Mouse (Mus musculus) ES-Bruce4 (cell line): ENCODE measurements at regions not wholly inside any gene's neighbourhood (a gene's known extent, or its start where the extent isn't known, plus 50 kb on each side); places are given as distances from the start of the nearest gene placed in this dataset.

Source experiments
- H3K27ac ChIP-seq: 2 replicates; pipeline ENCODE4 v1.5.1; 2012; ENCODE audit warnings: low read length, inconsistent platforms; ENCODE audit not compliant: insufficient read depth
- H3K27me3 ChIP-seq: 2 replicates; pipeline ENCODE4 v1.6.1; 2012; ENCODE audit warnings: mild to moderate bottlenecking, low read length, inconsistent platforms; ENCODE audit not compliant: control insufficient read depth, poor library complexity, insufficient read depth, severe bottlenecking
- H3K36me3 ChIP-seq: 2 replicates; pipeline ENCODE4 v1.6.1; 2012; ENCODE audit warnings: inconsistent platforms, mild to moderate bottlenecking, low read length, moderate library complexity; ENCODE audit not compliant: control insufficient read depth, poor library complexity, insufficient read depth, severe bottlenecking
- H3K4me1 ChIP-seq: one replicate; pipeline ENCODE4 v1.8.1; 2011; ENCODE audit warnings: low read length; ENCODE audit not compliant: control insufficient read depth, insufficient read depth
- H3K4me3 ChIP-seq: 2 replicates; pipeline ENCODE4 v1.5.1; 2011; ENCODE audit warnings: low read depth, mild to moderate bottlenecking, low read length
- H3K9ac ChIP-seq: 2 replicates; pipeline ENCODE4 v1.6.1; 2012; ENCODE audit warnings: low read depth, mild to moderate bottlenecking, inconsistent platforms; ENCODE audit not compliant: poor library complexity, severe bottlenecking
- H3K9me3 ChIP-seq: replicated peaks from 2 replicates; pipeline ENCODE4 v1.6.1; 2012; ENCODE audit warnings: mild to moderate bottlenecking, low read length, inconsistent platforms; ENCODE audit not compliant: control insufficient read depth, poor library complexity, insufficient read depth, severe bottlenecking
- CTCF ChIP-seq: IDR thresholded peaks from one replicate; pipeline ENCODE4 v1.8.1; 2011; ENCODE audit warnings: low read depth, low read length
- EP300 ChIP-seq: IDR thresholded peaks from 2 replicates; pipeline ENCODE4 v1.6.1; 2011; ENCODE audit warnings: low read depth, low read length; ENCODE audit not compliant: insufficient read depth
- POLR2A ChIP-seq: IDR thresholded peaks from one replicate; pipeline ENCODE4 v1.8.1; 2011; ENCODE audit warnings: low read length; ENCODE audit not compliant: insufficient read depth

DNA sequence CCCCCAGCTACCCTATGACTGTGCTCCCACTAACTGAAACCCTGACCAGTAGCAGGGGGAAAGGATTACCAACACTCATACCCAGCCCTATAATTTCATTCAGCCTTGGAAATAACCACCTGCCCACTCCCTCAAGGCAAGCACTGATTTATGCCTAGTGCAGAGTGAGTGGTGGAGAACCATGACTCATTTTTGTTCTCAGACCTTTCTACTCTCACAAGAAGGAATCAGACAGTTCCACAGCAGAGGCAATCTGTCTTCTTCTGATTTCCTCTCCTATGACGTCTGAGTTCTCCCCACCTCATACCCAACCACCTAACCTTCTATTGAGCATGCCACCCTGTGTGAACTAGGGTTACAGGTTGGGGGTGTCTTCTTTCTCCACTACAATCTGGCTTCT, 153.6 kb downstream of the Gm9195 start:
- H3K27me3 ChIP-seq, result no peaks in the 10 kb centered on the region
- H3K36me3 ChIP-seq, result no peaks in the 10 kb centered on the region
- no peak for TF ChIP-seq EP300
- no peak for TF ChIP-seq CTCF
- no peak for TF ChIP-seq POLR2A

DNA sequence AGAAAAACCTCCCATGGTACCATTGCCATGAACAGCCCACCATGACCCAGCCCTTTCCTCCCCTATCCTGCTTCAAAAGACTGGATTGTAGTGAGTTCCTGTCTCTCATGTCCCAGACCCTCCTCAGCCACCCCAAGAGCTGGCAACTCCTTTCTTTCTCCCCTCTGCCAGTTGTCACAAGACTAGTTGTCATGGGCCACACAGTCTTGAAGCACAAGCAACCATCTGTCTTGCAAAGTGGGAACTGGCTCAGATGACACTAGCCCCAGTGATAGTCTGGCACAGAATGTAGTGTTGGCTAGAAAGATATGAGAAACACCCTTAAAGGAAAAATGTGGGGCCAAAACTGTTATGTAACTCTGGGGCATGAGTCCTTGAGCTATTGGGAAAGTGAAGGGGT, 187.8 kb downstream of the Gm9195 start:
- H3K4me1 ChIP-seq, result no peaks in the 10 kb centered on the region
- no peaks in the 10 kb centered on the region for H3K27me3 ChIP-seq
- no peak overlapping the region for H3K27ac ChIP-seq
- no peak overlapping the region for H3K9ac ChIP-seq
- no peak overlapping the region for H3K4me3 ChIP-seq
- no peaks in the 10 kb centered on the region for H3K36me3 ChIP-seq
- no peaks in the 10 kb centered on the region for H3K9me3 ChIP-seq
- TF ChIP-seq POLR2A (no peak), EP300 (no peak), CTCF (no peak)

More for the DNA sequence above, 153.6 kb downstream of the Gm9195 start:
- Histone ChIP-seq H3K4me3 (no peak overlapping the region), H3K27ac (no peak overlapping the region), H3K4me1 (no peaks in the 10 kb centered on the region), H3K9me3 (no peaks in the 10 kb centered on the region; the same call in 1 of the 2 replicates), H3K9ac (no peak overlapping the region)

DNA sequence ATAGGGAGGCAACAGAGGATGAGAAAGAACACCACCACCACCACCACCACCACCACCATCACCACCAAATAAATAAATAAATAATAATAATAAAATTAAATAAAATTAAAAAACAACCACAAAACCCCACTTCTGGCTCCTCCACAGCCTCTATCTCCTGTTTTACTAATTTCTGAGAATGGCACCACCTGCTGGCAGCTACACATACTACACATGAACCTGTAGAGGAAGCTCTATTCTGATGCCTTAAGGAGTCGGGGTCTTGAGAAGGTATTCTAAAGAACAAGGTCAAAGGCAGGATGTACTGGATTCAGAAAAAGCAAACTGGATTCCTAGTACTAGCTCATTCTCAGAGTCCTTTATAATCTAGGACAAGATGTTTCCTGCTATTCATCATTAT, 191.6 kb downstream of the Gm9195 start:
- H3K4me3 ChIP-seq, result no peak overlapping the region
- no peaks in the 10 kb centered on the region for H3K4me1 ChIP-seq
- no peak overlapping the region for H3K27ac ChIP-seq
- TF ChIP-seq POLR2A (no peak), CTCF (no peak), EP300 (no peak)
- no peaks in the 10 kb centered on the region for H3K27me3 ChIP-seq
- no peak overlapping the region for H3K9ac ChIP-seq
- H3K36me3 ChIP-seq, result no peaks in the 10 kb centered on the region
- H3K9me3 ChIP-seq, result no peaks in the 10 kb centered on the region

DNA sequence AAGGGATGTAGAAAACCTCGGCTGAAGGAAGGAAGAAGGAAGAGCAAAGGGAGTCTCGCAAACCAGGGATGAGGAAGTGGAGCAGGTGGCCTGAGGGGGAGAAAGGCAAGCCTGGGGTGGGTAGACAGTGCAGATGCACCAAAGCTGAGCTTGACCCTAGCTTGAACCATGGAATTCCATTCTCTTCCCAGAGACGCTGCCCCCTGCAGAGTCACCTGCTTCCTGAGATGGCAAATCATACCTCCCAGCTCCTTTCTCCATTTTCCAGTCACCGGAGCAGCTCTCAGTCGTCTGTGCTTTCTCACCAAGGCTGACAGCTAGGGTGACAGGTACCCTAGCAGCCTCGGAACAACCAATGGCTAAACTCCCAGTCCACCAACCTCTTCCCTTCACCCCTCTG, 197.0 kb downstream of the Gm9195 start:
- Histone ChIP-seq H3K4me1 (no peaks in the 10 kb centered on the region), H3K9ac (no peak overlapping the region), H3K9me3 (no peaks in the 10 kb centered on the region), H3K27me3 (no peaks in the 10 kb centered on the region), H3K36me3 (no peaks in the 10 kb centered on the region), H3K4me3 (no peak overlapping the region), H3K27ac (no peak overlapping the region)
- TF ChIP-seq EP300, result no peak
- no peak for TF ChIP-seq POLR2A
- TF ChIP-seq CTCF, result no peak

DNA sequence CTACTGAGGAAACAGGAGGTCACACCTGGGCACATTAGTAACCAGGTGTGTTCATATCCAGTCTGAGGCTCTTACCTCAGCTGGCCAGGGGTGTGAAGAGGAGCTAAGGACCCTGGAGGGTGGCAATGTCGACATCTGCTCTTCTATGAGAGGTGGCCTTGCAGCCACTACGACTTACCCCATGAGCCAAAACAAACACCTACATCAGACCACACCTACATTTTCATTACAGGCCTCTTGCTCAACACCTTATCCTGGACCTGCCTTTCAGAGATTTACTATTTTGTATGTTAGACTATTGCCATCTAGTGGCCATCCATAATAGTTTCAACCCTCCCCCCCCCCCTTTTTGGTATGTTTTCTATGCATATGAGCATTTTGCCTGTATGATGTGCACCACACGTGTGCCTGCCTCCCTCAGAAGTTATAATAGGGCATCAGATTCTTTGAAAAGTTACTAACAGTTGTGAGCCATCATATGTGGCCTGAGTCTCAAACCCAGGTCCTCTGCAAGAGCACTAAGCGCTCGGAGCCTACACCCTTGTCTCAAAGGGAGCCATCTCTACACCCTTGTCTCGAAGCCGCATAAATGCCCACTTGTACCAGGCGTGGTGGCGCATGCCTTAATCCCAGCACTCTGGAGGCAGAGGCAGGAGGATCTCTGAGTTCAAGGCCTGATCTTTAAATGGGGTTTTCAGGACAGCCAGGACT, 197.8 kb downstream of the Gm9195 start:
- no peaks in the 10 kb centered on the region for H3K36me3 ChIP-seq

DNA sequence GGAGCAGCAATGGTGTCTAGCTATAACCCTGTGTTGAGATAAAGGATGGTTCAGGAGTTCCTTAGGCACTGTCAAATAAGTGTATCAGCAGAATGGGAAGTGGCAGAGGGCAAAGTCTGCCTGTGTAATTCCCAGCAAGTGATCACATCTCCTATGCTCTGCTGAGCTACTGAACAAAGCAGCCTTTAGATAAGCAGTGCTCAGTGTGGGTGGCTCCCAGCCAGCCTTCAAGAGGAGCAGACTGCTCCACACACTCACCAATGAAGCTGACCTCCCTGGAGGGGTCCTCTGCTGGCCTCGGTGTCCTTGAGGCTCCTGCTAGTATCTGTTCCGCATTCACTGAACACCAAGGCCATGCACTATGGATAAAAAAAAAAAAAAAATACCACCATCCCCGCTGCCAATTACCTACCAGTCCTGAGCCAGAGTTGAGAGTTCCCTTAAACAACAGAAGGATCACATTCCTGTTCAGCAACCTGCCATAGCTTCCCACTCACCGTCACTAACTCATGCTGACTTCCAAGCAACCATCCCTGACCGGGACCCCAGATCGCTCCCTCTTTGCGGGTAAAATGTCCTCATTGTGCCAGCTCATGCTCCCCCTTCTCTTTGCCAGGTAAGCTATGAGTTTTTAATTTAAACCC, 198.9 kb downstream of the Gm9195 start:
- Histone ChIP-seq H3K9me3 (no peaks in the 10 kb centered on the region), H3K9ac (no peak overlapping the region), H3K27ac (no peak overlapping the region), H3K4me3 (no peak overlapping the region), H3K4me1 (no peaks in the 10 kb centered on the region), H3K36me3 (no peaks in the 10 kb centered on the region), H3K27me3 (no peaks in the 10 kb centered on the region; the same call in 1 of the 2 replicates)
- no peak for TF ChIP-seq CTCF
- TF ChIP-seq POLR2A, result no peak
- TF ChIP-seq EP300, result no peak

More for the DNA sequence above, 197.8 kb downstream of the Gm9195 start:
- no peak overlapping the region for H3K27ac ChIP-seq
- H3K4me3 ChIP-seq, result no peak overlapping the region
- no peak overlapping the region for H3K9ac ChIP-seq
- H3K4me1 ChIP-seq, result no peaks in the 10 kb centered on the region
- TF ChIP-seq CTCF (no peak), POLR2A (no peak), EP300 (no peak)
- H3K27me3 ChIP-seq, result no peaks in the 10 kb centered on the region; the same call in 1 of the 2 replicates
- no peaks in the 10 kb centered on the region for H3K9me3 ChIP-seq
